Mouse (Mus musculus) hematopoietic stem cell, adult 5-6 weeks (primary cell): ENCODE data around the gene Cdca4. TPM values are rescaled to one million over a fixed set of nuclear protein-coding genes. Genes with fewer than 3 reads are reported as not detected.

Source experiments
- ATAC-seq, 2 experiments: fragments of 125-278 bp in 1 of 2; replicated peaks in 1 of 2; 2 replicates each; pipeline ENCODE4 v1.8.0; 2016 to 2017; ENCODE audit warnings: inconsistent platforms in 2 of 2, mild to moderate bottlenecking in 2 of 2, moderate number of reproducible peaks in 2 of 2, low read depth in 1 of 2, moderate TSS enrichment in 1 of 2; ENCODE audit not compliant: low FRiP score in 2 of 2, poor library complexity in 2 of 2, severe bottlenecking in 2 of 2, insufficient read depth in 1 of 2, low TSS enrichment in 1 of 2
- total RNA-seq: library from RNA; stranded (forward); fragments of 172-1452, 232-1000 nt; gene quantifications from 2 replicates; pipeline ENCODE4 v1.2.3, GENCODE M21; 2017

Cdca4 gene
- total RNA-seq, 1 experiment from 2014 or later: 51.3 TPM

DNA sequence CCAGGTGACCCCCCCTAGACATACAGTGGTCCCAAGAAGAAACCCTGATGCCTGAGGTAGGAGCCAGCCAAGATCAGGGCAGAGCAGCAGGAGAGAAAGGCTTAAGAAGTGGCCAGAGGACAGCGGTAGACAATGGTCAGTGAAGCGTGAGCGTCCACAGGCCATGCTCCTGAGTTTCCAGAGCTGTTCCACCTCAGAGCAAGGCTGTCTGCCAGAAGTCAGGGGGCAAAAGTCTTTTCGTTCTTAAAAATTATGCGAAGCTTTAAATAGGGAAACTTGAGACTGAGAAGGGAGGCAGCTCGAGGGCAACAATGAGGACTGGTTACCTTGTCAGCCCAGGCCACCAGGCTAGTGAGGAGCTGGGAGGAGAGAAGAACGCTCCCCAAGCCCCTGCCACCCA is 15.9 kb downstream of the Cdca4 start:
- no peak for ATAC-seq

DNA sequence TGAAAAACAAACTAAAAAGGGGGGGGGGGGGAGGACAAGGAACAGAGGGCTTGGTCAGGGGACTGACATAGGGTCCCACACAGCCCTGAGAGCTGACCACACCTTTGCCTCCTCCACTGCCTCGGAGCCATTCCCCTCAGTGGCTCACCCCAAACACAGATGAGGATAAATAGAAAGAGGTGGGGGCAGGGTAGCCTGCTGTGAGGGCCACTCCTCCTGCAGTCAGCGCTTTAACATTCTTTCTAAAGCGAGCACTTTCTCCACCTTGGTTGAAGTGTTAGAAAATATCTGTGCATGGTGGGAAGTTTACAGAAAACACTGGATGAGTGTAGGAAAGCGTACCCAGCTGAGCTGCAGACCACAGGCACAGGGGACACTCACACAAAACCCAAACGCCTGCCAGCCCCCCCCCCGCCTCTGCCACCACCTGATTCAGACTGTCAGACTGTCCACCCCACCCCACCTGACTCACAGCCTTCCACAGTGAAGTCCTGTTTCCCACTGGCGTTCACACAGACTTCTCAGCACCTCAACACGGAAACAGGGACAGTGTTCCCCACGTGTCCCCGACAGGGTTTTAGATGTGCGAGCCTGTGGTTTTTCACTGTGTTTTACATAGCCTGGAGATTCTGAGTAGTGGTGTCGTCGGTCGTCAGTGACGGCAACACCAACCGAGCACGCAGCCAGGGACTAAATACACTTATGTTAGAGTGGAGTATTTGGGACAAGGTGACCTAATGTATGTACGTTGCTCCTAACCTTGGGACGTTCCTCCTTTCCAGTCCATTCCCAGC is 18.9 kb downstream of the Cdca4 start:
- no peak for ATAC-seq

DNA sequence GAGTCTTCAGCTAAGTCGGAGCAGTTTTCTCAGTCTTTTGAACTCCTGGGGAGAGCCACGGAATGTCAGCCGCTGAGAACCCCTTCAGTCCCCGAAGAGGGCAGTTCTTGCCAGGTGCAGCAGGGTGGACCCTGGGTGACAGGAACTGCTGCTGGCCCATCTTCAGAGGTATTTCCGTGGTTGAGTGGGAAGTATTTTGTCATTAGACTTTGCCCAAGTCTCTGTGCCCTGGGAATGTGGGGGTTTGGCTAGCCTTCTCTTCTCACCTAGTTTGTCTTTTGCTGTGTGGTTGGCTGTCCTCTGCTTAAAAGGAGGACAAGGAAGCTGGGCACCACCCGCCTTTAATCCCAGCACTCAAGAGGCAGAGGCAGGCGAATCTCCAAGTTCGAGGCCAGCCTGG is 19.6 kb downstream of the Cdca4 start:
- no peak for ATAC-seq

DNA sequence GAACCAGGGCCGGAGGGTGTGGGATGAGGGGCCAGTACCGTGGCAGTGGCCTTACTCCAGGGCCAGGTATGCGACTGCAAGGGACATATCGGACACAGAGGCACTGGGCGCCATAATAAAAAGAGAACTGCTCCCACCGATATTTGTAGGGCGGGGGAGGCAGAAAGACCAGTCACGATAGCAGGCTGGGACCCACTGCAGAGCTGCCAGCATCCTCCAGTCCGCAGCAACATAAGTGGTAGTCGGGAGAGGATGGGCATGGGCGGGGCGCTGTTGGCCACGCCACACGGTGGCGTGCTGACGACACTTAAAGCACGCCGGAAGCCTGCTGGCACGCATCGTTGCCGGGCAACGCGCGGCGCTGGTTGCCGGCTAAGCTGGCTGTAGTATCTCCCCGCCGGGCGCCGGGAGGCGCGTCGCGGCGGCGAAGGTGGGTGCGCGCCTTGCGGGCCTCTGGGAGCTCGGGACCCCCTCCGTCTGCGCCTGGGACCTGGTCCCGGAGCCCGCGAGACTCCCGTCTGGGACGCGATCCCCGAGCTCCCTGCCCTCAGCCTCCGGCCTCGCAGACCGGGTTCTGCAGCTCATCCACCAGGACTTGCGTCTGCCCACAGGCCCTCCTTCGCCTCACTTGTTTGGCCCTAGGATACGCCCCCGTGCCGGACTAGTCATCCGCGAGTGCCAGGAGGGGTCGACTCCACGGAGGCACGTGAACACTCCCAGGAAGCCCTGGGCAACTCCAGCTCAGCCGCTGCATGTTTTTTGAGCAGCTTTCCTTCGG is 20.4 kb downstream of the Cdca4 start, which contains the start of gene Clba1:
Gene Clba1, plus strand, starts transcription at position 351 of the 778 bp plus-strand sequence.
- peak; percentile 90 to 91 for ATAC-seq

DNA sequence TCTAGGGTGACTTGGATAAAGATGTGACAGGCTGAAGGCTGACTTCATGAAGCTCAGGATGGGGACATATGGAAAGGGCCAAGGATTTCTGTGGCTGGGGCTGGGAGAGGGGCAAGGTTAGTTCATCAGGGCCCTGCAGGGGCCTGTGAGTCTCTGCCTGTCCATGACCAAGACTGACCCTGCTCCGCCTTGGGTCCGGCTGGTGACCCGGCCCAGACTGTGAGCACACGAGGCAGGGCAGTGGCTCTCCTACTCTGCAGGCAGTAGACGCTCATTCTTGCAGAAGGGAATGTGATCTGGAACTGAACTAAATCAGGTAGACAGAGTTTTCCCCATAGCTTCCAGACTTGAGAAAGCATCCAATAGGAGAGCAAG is 21.0 kb downstream of the Cdca4 start:
- no peak for ATAC-seq

DNA sequence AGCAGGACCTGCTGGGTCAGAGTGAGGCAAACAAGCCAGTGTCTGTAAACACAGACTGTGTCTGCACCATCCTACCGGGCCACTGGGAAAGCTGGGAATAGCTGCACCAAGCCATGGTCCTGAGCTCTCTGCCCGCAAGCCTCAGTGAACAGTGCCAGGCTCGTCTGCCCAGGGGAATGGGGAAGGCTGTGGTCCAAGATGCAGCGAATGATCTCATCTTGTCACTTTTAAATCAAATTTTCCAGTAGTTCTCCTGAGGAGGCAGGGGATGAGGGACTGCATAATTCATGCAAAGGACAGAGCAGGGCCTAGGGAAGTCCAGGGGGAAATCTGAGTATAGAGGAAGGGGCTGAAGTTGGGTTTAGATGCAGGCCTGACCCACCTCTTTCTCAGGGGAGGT is 21.4 kb downstream of the Cdca4 start:
- ATAC-seq: no peak

DNA sequence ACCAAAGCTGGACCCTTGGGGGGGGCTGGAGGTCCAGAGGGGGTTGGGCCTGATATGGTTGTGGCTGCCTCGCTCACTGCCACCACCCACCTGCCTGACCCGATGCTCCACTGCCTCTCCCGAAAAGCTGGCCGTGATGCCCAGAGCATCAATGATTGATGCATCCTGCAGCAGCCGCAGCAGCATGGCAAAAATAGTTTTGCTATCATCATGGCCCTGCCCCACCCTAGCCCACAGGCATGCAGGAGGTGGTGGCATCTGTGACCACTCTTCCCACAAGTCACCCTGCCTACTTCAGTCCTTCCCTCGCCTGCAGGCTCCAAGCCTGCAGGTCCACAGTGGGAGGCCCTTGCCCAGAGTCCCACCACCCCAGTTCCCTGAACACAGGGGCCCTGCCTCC is 23.2 kb downstream of the Cdca4 start:
- ATAC-seq: no peak

DNA sequence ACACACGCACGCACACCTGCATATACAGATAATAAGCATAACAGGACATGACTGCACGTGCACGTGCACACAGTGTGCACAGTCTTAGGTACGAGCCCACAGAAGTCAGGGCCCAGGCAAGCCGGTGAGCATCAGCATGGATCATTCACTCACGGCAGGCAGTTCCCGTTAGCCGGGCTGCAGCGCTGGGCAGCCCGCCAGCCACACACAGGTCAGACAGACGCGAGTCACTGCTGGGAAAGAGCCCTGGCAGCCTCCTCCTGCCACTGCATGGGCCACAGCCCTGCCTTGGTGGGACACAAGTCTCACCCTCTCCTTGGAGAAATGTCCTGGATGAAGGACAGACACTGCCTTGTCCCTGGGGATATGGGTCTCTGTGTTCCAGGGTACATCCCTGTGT is 25.2 kb downstream of the Cdca4 start:
- peak in 1 of 2 experiments; percentile 44; a peak in 1 of 4 replicates for ATAC-seq

DNA sequence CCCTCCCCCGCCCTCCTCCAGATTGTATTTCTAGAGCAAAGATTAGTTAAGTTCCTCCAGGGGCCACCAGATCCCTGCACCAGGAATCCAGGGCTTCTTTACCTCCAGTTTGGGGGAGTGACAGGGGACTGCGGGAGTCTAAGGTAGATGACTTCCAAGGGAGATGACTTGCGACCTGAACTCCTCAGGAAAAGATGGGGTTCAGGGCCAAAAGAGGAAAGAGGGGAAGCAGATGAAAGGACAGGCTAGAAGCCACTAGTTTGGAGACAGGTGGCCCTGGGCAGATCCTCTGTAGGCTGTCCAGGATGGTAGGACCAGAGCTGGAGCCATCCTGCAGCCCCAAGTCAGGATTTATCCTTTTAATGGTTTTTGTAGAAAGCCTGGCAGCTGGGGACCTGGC is 26.3 kb downstream of the Cdca4 start:
- ATAC-seq: no peak

DNA sequence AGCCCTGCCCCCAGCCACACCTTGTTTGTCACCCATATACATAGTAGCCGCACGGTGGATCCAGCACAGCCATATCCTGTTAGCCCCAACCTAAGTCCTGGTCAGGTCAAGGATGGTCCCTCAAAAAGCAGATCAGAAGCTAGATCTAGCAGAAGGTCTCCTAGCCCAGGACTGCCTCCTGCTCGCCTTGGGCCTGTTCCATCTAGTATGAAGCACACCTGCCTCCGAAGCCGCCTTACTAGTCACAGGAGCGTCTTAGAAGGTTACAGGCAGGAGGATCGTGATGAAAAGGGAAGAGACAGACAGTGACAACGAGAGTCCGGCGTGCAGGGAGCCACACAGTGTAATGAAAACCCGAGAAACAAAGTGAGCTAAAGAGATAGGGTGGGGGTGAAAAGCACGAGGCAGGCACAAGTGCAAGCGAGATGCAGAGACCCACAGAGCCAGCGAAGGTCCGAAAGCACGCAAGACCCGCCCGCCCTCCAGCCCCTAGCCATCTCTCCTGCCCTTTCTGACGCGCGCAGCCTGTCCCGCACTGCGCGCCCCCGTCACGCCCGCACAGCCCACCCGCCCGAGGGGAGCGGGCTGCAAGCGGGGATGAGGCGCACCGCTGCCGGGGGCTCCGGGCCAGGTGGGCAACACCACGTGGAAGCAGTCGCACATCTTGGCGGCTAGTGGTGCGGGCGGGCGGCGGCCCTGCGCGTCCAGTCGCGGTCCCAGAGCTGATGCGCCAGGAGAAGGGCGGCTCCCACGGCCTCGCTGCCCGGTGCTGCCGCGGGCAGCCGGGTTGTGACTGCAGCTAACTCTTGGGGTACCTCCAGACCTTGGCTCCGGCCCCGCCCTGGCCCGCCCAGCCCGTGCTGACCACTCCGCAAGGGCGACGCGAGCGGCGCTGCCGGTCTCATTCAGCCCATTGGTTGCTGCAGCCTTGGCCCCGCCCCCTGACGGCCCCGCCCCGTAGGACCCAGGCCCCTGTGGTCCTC is 27.1 kb downstream of the Cdca4 start, which contains the start of gene Ahnak2:
Gene Ahnak2, minus strand, starts transcription at position 794 of the 983 bp plus-strand sequence.
- ATAC-seq: no peak

DNA sequence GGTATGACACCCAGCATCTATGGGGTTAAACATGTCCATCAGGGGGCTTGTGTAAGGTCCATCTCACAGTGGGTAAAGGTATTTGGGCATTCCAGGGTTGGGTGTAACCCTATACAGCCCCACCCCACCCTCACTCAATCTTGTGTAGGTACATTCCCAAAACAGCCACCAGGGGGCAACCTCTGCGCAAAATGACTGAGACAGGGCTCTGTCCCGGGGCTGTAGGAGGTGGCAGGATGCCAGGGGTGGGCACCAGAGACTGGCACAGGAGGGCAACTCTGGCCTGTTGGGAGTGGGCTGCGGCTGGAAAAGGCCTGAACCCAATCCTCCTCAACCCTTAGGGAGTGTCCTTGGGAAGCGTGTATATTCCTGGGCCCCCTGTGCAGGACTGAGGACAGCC is 28.7 kb downstream of the Cdca4 start:
- peak; percentile 52 to 58; a peak in 1 of 4 replicates for ATAC-seq

DNA sequence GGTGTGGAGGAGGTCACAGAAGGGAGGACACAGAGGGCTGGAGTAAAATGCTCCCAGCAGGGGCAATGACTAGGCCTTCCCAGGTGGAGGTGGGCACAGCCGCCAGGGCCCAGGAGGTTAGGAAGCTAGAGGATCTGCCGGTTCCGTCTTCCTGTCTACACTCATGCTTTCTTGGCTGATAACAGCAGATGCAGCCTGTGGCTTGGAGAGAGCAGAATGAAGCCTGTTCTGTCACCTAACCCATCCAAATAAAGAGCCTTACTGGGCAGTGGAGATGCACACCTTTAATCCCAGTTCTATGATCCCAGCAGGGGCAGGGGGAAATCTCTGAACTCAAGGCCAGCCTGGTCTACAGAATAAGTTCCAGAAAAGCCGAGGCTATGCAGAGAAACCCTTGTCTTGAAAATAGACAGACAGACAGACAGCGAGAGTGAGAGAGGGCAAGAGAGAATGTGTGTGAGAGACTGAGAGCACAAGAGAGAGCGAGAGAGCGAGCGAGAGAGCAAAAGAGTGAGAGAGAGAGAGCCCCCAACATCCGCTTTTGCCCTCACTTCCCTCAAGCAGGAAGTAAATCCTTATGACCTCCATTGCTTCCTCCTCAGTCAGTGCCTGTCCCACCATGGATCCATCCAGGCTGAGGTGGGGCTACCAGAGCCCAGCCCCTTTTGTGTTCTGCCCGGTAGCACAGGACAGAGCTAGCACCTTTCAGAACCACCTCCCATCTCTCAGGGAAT is 29.8 kb downstream of the Cdca4 start:
- ATAC-seq: no peak

DNA sequence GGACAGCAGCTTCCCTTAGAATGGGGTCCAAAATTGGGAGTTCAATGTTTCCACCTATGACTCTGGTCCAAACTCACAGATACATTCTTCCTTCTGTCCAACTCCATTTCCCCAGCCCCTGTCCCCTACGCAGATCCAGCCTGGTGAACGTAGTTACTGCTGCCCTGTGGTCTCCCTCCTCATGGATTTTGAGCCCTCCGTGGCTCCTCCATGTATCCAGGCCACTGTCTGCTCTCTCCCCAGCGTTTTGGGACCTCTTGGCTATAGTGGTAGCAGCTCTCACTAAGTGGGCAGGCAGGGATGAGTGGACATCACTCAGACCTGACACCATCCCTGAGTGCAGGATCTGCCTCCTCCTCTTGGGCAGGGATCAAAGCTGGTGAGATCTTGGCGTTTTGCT is 30.5 kb downstream of the Cdca4 start:
- no peak for ATAC-seq

DNA sequence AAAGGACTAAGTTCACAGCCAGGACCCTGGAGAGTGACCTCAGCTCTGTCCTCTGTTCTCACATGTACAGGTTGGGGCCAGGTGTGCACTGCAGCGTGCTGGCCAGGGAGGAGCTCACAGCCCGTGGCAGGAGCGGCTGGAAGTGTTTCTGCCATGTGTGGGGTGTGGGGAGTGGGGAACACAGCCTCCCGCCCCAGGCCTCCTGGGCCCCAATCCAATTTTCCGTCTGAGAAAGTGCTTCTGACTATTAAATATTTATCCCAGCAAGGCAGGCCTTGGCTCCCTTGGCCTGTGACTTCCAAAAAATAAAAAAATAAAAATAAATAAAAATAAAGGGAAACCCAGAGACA is 30.9 kb downstream of the Cdca4 start:
- no peak for ATAC-seq

DNA sequence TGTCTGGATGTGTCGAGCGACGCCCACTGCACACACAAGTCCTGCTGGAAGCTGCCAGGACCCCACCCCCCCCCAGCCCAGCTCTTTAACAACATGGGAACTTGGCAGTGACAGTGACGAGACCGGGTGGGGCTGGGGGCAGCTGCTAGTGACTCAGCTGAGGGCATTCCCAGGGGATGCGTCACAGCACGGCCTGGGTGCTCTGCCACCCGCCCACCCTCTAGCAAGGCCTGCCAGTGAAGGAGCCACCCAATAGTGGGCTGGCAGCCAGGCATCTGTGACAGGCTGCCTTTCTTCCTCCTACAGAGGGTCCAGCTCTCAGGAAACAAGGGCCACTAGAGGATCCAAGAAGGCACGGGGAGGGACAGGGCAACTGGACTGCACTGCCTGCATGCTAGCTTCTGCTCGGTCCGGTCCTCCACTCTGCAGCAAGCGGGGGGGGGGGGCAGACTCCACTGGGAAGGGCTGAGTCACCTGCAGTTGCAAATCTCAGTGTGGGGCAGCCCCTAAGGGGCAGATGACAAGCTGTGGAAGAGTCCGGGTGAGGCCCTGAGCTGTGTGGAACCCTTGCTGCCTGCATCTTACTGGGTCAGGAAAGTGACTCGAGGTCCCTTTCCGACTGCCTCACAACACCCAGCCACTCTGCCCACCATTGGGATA is 31.4 kb downstream of the Cdca4 start:
- no peak for ATAC-seq
